Mouse (Mus musculus) layer of hippocampus, adult 9-10 months (tissue): ENCODE measurements around the gene Habp4.

ENCODE experiments used
- DNase-seq: peaks from one replicate; pipeline ENCODE4 v3.0.0; 2022; ENCODE audit warnings: low spot score

Gene Habp4

GRCm38 (mm10) chr13:64161548-64161915, at the start of gene Habp4:
Gene Habp4 (plus strand): TSS chr13:64161824.
- DNase-seq, result peak; percentile 96

- DNase-seq, result no peak
These were observed 44.2 kb upstream of the Habp4 start for GRCm38 (mm10) chr13:64117442-64117841.

- no peak for DNase-seq
These were observed 40.9 kb upstream of the Habp4 start for GRCm38 (mm10) chr13:64120760-64121159.

- DNase-seq, result no peak
These were observed 38.0 kb upstream of the Habp4 start for GRCm38 (mm10) chr13:64123491-64124188.

GRCm38 (mm10) chr13:64124886-64125285, 36.7 kb upstream of the Habp4 start:
- no peak for DNase-seq

GRCm38 (mm10) chr13:64126316-64126715, 35.3 kb upstream of the Habp4 start:
- no peak for DNase-seq

GRCm38 (mm10) chr13:64128858-64129615, 32.6 kb upstream of the Habp4 start, which contains the start of gene Slc35d2:
Gene Slc35d2 (minus strand): TSS chr13:64129368.
- no peak for DNase-seq

- DNase-seq, result peak; percentile 20
These were observed 31.8 kb upstream of the Habp4 start for GRCm38 (mm10) chr13:64129616-64130375.

- no peak for DNase-seq
These were observed 11.5 kb upstream of the Habp4 start for GRCm38 (mm10) chr13:64150121-64150520.

GRCm38 (mm10) chr13:64152241-64152669, 9.4 kb upstream of the Habp4 start:
- no peak for DNase-seq

GRCm38 (mm10) chr13:64152671-64153082, 8.9 kb upstream of the Habp4 start:
- no peak for DNase-seq

GRCm38 (mm10) chr13:64153083-64153682, 8.4 kb upstream of the Habp4 start, which contains the start of gene Zfp367:
Gene Zfp367 (minus strand): TSS chr13:64153202.
- peak; percentile 93 for DNase-seq

GRCm38 (mm10) chr13:64153751-64154267, 7.8 kb upstream of the Habp4 start:
- DNase-seq, result no peak

- DNase-seq, result no peak
These were observed 7.0 kb upstream of the Habp4 start for GRCm38 (mm10) chr13:64154651-64155050.

GRCm38 (mm10) chr13:64155171-64155571, 6.5 kb upstream of the Habp4 start:
- DNase-seq, result no peak

GRCm38 (mm10) chr13:64156966-64157365, 4.7 kb upstream of the Habp4 start:
- no peak for DNase-seq

GRCm38 (mm10) chr13:64161916-64162611, 440 bp downstream of the Habp4 start:
- no peak for DNase-seq

GRCm38 (mm10) chr13:64162626-64163025, 1.0 kb downstream of the Habp4 start:
- no peak for DNase-seq

GRCm38 (mm10) chr13:64163147-64163715, 1.6 kb downstream of the Habp4 start:
- no peak for DNase-seq

- no peak for DNase-seq
These were observed 8.1 kb downstream of the Habp4 start for GRCm38 (mm10) chr13:64169746-64170145.

- DNase-seq, result no peak
These were observed 16.4 kb downstream of the Habp4 start for GRCm38 (mm10) chr13:64178000-64178399.
